Mouse (Mus musculus) right cerebral cortex, postnatal 25 days (tissue): ENCODE measurements around the gene Egfr.

Experiments used
- DNase-seq: peaks from one replicate; pipeline ENCODE4 v3.0.0; 2022

The Egfr gene

GRCm38 (mm10) chr11:16752007-16752348 is at the start of gene Egfr:
Egfr (plus strand) TSS chr11:16752203.
- peak; percentile 26 for DNase-seq

- no peak for DNase-seq
Measured at GRCm38 (mm10) chr11:16703221-16703620, 48.8 kb upstream of the Egfr start.

GRCm38 (mm10) chr11:16735083-16735644 is 16.8 kb upstream of the Egfr start:
- no peak for DNase-seq

- no peak for DNase-seq
Measured at GRCm38 (mm10) chr11:16737323-16737722, 14.7 kb upstream of the Egfr start.

- DNase-seq = no peak
Measured at GRCm38 (mm10) chr11:16738691-16739090, 13.3 kb upstream of the Egfr start.

GRCm38 (mm10) chr11:16739155-16739554 is 12.8 kb upstream of the Egfr start:
- DNase-seq = no peak

- no peak for DNase-seq
Measured at GRCm38 (mm10) chr11:16740691-16741611, 11.1 kb upstream of the Egfr start.

- DNase-seq = no peak
Measured at GRCm38 (mm10) chr11:16742251-16742650, 9.8 kb upstream of the Egfr start.

GRCm38 (mm10) chr11:16742821-16743220 is 9.2 kb upstream of the Egfr start:
- DNase-seq = no peak

- no peak for DNase-seq
Measured at GRCm38 (mm10) chr11:16751457-16751982, 483 bp upstream of the Egfr start.

GRCm38 (mm10) chr11:16752349-16753153 is 548 bp downstream of the Egfr start:
- DNase-seq = no peak

GRCm38 (mm10) chr11:16753154-16754040 is 1.4 kb downstream of the Egfr start:
- DNase-seq = no peak

- no peak for DNase-seq
Measured at GRCm38 (mm10) chr11:16759930-16760329, 7.9 kb downstream of the Egfr start.

- DNase-seq = no peak
Measured at GRCm38 (mm10) chr11:16761184-16761583, 9.2 kb downstream of the Egfr start.

GRCm38 (mm10) chr11:16766038-16766815 is 14.2 kb downstream of the Egfr start:
- DNase-seq = no peak

GRCm38 (mm10) chr11:16767984-16768383 is 16.0 kb downstream of the Egfr start:
- no peak for DNase-seq

- DNase-seq = no peak
Measured at GRCm38 (mm10) chr11:16769276-16769675, 17.3 kb downstream of the Egfr start.

- no peak for DNase-seq
Measured at GRCm38 (mm10) chr11:16769709-16770303, 17.8 kb downstream of the Egfr start.

GRCm38 (mm10) chr11:16770966-16771365 is 19.0 kb downstream of the Egfr start:
- no peak for DNase-seq

GRCm38 (mm10) chr11:16772717-16773116 is 20.7 kb downstream of the Egfr start:
- DNase-seq = no peak

- no peak for DNase-seq
Measured at GRCm38 (mm10) chr11:16776967-16777366, 25.0 kb downstream of the Egfr start.
